Mouse (Mus musculus) lung, embryonic 15.5 days (tissue): ENCODE results near the gene Sparcl1. TPM values are rescaled to one million over a fixed set of nuclear protein-coding genes. Genes with fewer than 3 reads are reported as not detected.
A peak's percentile ranks its signal among the peaks of the same experiment; 100 is the strongest.

Experiments used
- ATAC-seq: fragments of 200-750 bp; cut with Nextera tagmentation; 2 replicates; pipeline ENCODE4 v1.8.0; 2017; ENCODE audit warnings: moderate number of reproducible peaks, borderline replicate concordance; ENCODE audit not compliant: low FRiP score, low TSS enrichment; ENCODE audit errors: extremely low read depth
- H3K27ac ChIP-seq: fragments of 300-500 bp; sonication (generic); 2 replicates; pipeline ENCODE4 v1.5.1; 2015; ENCODE audit warnings: moderate library complexity, mild to moderate bottlenecking, inconsistent platforms
- H3K27me3 ChIP-seq: fragments of 300-500 bp; sonication (generic); 2 replicates; pipeline ENCODE4 v1.6.1; 2015; ENCODE audit warnings: inconsistent platforms
- H3K36me3 ChIP-seq: fragments of 300-500 bp; sonication (generic); 2 replicates; pipeline ENCODE4 v1.6.1; 2015; ENCODE audit warnings: inconsistent platforms
- H3K4me1 ChIP-seq: fragments of 300-500 bp; sonication (generic); 2 replicates; pipeline ENCODE4 v1.6.1; 2015; ENCODE audit warnings: inconsistent platforms
- H3K4me2 ChIP-seq: fragments of 300-500 bp; sonication (generic); 2 replicates; pipeline ENCODE4 v1.6.1; 2015; ENCODE audit warnings: inconsistent platforms, mild to moderate bottlenecking, moderate library complexity
- H3K4me3 ChIP-seq: fragments of 300-500 bp; sonication (generic); 2 replicates; pipeline ENCODE4 v1.5.1; 2015; ENCODE audit warnings: mild to moderate bottlenecking, inconsistent platforms
- H3K9ac ChIP-seq: fragments of 300-500 bp; sonication (generic); 2 replicates; pipeline ENCODE4 v1.6.1; 2015; ENCODE audit warnings: inconsistent platforms
- H3K9me3 ChIP-seq: fragments of 300-500 bp; sonication (generic); 2 replicates; pipeline ENCODE4 v1.6.1; 2016; ENCODE audit warnings: inconsistent platforms
- WGBS: fragments of 180-500 bp; shearing (Covaris S2); methylation state at CpG from one replicate; pipeline ENCODE4 v1.1.7; 2015; 5-methylcytosine and 5-hydroxymethylcytosine counted together
- polyA plus RNA-seq: library from polyadenylated mRNA; unstranded; fragments of >200 nt; fragmentation: Nextera tagmentation; extraction: Ambion mirVana; gene quantifications from 2 replicates; pipeline ENCODE4 v1.2.1, GENCODE M21; 2015

Sparcl1 gene
- polyA plus RNA-seq, 1 experiment from 2014 or later: 369 TPM

- Histone ChIP-seq H3K9ac (no peak overlapping the region), H3K4me1 (no peaks in the 10 kb centered on the region), H3K4me2 (no peak overlapping the region), H3K27ac (no peak overlapping the region), H3K36me3 (peaks cover 27% of the 10 kb centered on the region), H3K4me3 (no peak overlapping the region), H3K9me3 (no peaks in the 10 kb centered on the region), H3K27me3 (no peaks in the 10 kb centered on the region)
- no peak for ATAC-seq
- 86% methylated on average over 7 of the region's 7 CpGs for WGBS
Observed at GRCm38 (mm10) chr5:104056295-104056694, 57.2 kb downstream of the Sparcl1 start.

- peaks cover 26% of the 10 kb centered on the region for H3K36me3 ChIP-seq
- H3K4me2 ChIP-seq: no peak overlapping the region
- no peak for ATAC-seq
- no peaks in the 10 kb centered on the region for H3K9me3 ChIP-seq
- H3K4me1 ChIP-seq: no peaks in the 10 kb centered on the region
- 87% methylated on average over 4 of the region's 4 CpGs for WGBS
- H3K27ac ChIP-seq: no peak overlapping the region
- no peak overlapping the region for H3K4me3 ChIP-seq
- H3K27me3 ChIP-seq: no peaks in the 10 kb centered on the region
- H3K9ac ChIP-seq: no peak overlapping the region
Observed at GRCm38 (mm10) chr5:104055816-104056215, 57.7 kb downstream of the Sparcl1 start.

- H3K4me1 ChIP-seq: no peaks in the 10 kb centered on the region
- no peak for ATAC-seq
- no peaks in the 10 kb centered on the region for H3K9me3 ChIP-seq
- H3K27me3 ChIP-seq: no peaks in the 10 kb centered on the region
- H3K4me2 ChIP-seq: no peak overlapping the region
- no peak overlapping the region for H3K4me3 ChIP-seq
- H3K36me3 ChIP-seq: peaks cover 27% of the 10 kb centered on the region
- no peak overlapping the region for H3K9ac ChIP-seq
- 91% methylated on average over 4 of the region's 4 CpGs for WGBS
- H3K27ac ChIP-seq: no peak overlapping the region
Observed at GRCm38 (mm10) chr5:104054938-104055337, 58.6 kb downstream of the Sparcl1 start.

GRCm38 (mm10) chr5:104052956-104053355, 60.6 kb downstream of the Sparcl1 start:
- no peak overlapping the region for H3K27ac ChIP-seq
- H3K4me3 ChIP-seq: no peak overlapping the region
- H3K36me3 ChIP-seq: peaks cover 20% of the 10 kb centered on the region
- no peak overlapping the region for H3K4me2 ChIP-seq
- H3K9me3 ChIP-seq: no peaks in the 10 kb centered on the region
- no peaks in the 10 kb centered on the region for H3K27me3 ChIP-seq
- peaks cover 5% of the 10 kb centered on the region for H3K4me1 ChIP-seq
- ATAC-seq: no peak
- H3K9ac ChIP-seq: no peak overlapping the region
- WGBS: 55% methylated on average over 8 of the region's 8 CpGs

- ATAC-seq: no peak
- Histone ChIP-seq H3K9ac (peak overlapping the region; percentile 83; the same call in 1 of the 2 replicates), H3K27ac (peak overlapping the region; percentile 88; the same call in 1 of the 2 replicates), H3K4me1 (peaks cover 16% of the 10 kb centered on the region), H3K9me3 (no peaks in the 10 kb centered on the region), H3K4me3 (peak overlapping the region; percentile 96), H3K27me3 (no peaks in the 10 kb centered on the region), H3K36me3 (peaks cover 19% of the 10 kb centered on the region), H3K4me2 (peak overlapping the region; percentile 70)
- 26% methylated on average over 4 of the region's 4 CpGs for WGBS
Observed at GRCm38 (mm10) chr5:104048139-104048538, 65.4 kb downstream of the Sparcl1 start.

- H3K4me2 ChIP-seq: peak overlapping the region; percentile 70
- peaks cover 19% of the 10 kb centered on the region for H3K36me3 ChIP-seq
- peak overlapping the region; percentile 96 for H3K4me3 ChIP-seq
- peak overlapping the region; percentile 83 for H3K9ac ChIP-seq
- ATAC-seq: peak; percentile 7; the same call in 1 of the 2 replicates
- H3K4me1 ChIP-seq: peaks cover 16% of the 10 kb centered on the region
- WGBS: 2% methylated on average over 19 of the region's 19 CpGs
- no peaks in the 10 kb centered on the region for H3K27me3 ChIP-seq
- no peaks in the 10 kb centered on the region for H3K9me3 ChIP-seq
- H3K27ac ChIP-seq: peak overlapping the region; percentile 88
Observed at GRCm38 (mm10) chr5:104047200-104048105, 66.1 kb downstream of the Sparcl1 start.

- Histone ChIP-seq H3K4me3 (peak within 1 kb of the TSS; percentile 96), H3K27me3 (no peaks in the 10 kb centered on the region), H3K4me1 (peaks cover 16% of the 10 kb centered on the region), H3K9me3 (no peaks in the 10 kb centered on the region), H3K4me2 (peak within 1 kb of the TSS; percentile 70), H3K27ac (peak within 1 kb of the TSS; percentile 88), H3K36me3 (peaks cover 11% of the 10 kb centered on the region), H3K9ac (peak within 1 kb of the TSS; percentile 83)
- ATAC-seq: peak; percentile 98
- 5% methylated on average over 90 of the region's 90 CpGs for WGBS
Observed at GRCm38 (mm10) chr5:104046256-104047199, 67.0 kb downstream of the Sparcl1 start, which contains the start of gene Nudt9. Gene Nudt9, plus strand, starts transcription at chr5:104046306.

GRCm38 (mm10) chr5:104043704-104044103, 69.8 kb downstream of the Sparcl1 start:
- H3K36me3 ChIP-seq: no peaks in the 10 kb centered on the region
- no peak overlapping the region for H3K27ac ChIP-seq
- no peak overlapping the region for H3K9ac ChIP-seq
- no peak overlapping the region for H3K4me3 ChIP-seq
- no peaks in the 10 kb centered on the region for H3K27me3 ChIP-seq
- no peaks in the 10 kb centered on the region for H3K9me3 ChIP-seq
- WGBS: 40% methylated on average over 2 of the region's 2 CpGs
- H3K4me1 ChIP-seq: peaks cover 16% of the 10 kb centered on the region
- ATAC-seq: no peak
- H3K4me2 ChIP-seq: no peak overlapping the region

GRCm38 (mm10) chr5:104042906-104043305, 70.6 kb downstream of the Sparcl1 start:
- 91% methylated on average over 2 of the region's 2 CpGs for WGBS

GRCm38 (mm10) chr5:104039154-104039932, 74.2 kb downstream of the Sparcl1 start:
- WGBS: 65% methylated on average over 6 of the region's 6 CpGs
- ATAC-seq: no peak

More at GRCm38 (mm10) chr5:104042906-104043305, 70.6 kb downstream of the Sparcl1 start:
- no peak overlapping the region for H3K4me2 ChIP-seq
- H3K9ac ChIP-seq: no peak overlapping the region
- no peaks in the 10 kb centered on the region for H3K27me3 ChIP-seq
- no peak for ATAC-seq
- H3K4me1 ChIP-seq: peaks cover 10% of the 10 kb centered on the region
- H3K4me3 ChIP-seq: no peak overlapping the region
- no peaks in the 10 kb centered on the region for H3K9me3 ChIP-seq
- no peaks in the 10 kb centered on the region for H3K36me3 ChIP-seq
- no peak overlapping the region for H3K27ac ChIP-seq

GRCm38 (mm10) chr5:104036686-104037085, 76.8 kb downstream of the Sparcl1 start:
- Histone ChIP-seq H3K27me3 (no peaks in the 10 kb centered on the region), H3K36me3 (no peaks in the 10 kb centered on the region), H3K9ac (no peak overlapping the region), H3K4me2 (no peak overlapping the region), H3K9me3 (no peaks in the 10 kb centered on the region), H3K27ac (no peak overlapping the region), H3K4me1 (no peaks in the 10 kb centered on the region), H3K4me3 (no peak overlapping the region)
- 62% methylated on average over 1 of the region's 1 CpGs for WGBS
- no peak for ATAC-seq

More at GRCm38 (mm10) chr5:104039154-104039932, 74.2 kb downstream of the Sparcl1 start:
- H3K27ac ChIP-seq: no peak overlapping the region
- no peak overlapping the region for H3K9ac ChIP-seq
- no peaks in the 10 kb centered on the region for H3K27me3 ChIP-seq
- no peak overlapping the region for H3K4me2 ChIP-seq
- no peak overlapping the region for H3K4me3 ChIP-seq
- H3K9me3 ChIP-seq: no peaks in the 10 kb centered on the region
- no peaks in the 10 kb centered on the region for H3K4me1 ChIP-seq
- no peaks in the 10 kb centered on the region for H3K36me3 ChIP-seq
